Mouse (Mus musculus) natural killer cell, adult 2 months (primary cell): ENCODE data around the gene Napa.

Experiments used
- DNase-seq, 2 experiments: peaks; one replicate each; pipeline ENCODE4 v3.0.0; 2022; ENCODE audit warnings: low spot score in 2 of 2

Gene Napa

DNA sequence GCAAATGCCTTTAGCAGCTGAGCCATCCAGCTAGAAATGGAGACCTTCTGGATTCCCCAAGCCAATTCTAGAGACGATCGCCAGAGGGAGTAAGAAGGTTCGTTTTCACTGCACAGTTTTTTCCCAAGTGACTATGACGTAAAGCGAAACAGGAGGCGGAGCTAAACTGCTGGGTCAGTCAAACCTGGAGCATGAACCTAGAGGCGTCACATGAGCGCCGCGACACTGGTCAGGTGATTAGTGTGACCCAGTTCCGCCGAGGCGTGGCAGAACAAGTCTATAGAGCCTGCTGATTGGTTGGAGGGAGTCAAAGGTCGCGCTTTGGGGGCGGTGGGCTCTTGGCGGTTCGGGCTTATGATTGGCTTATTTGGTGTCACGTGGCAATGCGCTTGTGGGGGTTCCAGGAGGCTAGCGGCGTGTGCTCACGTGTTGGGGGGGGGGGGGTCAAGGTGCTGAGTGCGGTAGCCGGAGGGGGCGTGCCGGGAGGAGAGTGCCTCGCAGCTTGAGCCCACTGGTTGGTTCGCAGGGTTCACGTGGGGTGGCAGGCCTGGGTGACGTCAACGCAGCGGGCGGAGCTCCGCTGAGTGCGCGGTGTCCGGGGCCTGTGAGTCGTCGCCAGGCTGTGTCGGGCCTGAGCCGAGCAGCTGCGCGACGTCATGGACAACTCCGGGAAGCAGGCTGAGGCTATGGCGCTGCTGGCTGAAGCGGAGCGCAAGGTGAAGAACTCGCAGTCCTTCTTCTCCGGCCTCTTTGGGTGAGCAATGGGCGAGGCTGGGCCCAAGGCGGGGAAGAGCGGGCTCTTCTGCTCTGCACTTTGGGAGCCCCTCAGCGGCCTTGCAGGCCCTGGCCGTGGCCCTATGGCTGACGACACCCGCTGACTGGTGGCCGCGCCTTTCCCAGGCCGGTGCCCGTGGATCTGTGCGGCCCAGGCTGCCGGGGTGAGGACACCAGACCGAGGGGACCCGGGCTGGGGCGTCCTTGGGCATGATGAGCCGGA, at the start of gene Napa:
TSS of gene Napa (plus strand) at position 438 of the 997 bp plus-strand sequence.
- peak; percentile 98 to 99 for DNase-seq

DNA sequence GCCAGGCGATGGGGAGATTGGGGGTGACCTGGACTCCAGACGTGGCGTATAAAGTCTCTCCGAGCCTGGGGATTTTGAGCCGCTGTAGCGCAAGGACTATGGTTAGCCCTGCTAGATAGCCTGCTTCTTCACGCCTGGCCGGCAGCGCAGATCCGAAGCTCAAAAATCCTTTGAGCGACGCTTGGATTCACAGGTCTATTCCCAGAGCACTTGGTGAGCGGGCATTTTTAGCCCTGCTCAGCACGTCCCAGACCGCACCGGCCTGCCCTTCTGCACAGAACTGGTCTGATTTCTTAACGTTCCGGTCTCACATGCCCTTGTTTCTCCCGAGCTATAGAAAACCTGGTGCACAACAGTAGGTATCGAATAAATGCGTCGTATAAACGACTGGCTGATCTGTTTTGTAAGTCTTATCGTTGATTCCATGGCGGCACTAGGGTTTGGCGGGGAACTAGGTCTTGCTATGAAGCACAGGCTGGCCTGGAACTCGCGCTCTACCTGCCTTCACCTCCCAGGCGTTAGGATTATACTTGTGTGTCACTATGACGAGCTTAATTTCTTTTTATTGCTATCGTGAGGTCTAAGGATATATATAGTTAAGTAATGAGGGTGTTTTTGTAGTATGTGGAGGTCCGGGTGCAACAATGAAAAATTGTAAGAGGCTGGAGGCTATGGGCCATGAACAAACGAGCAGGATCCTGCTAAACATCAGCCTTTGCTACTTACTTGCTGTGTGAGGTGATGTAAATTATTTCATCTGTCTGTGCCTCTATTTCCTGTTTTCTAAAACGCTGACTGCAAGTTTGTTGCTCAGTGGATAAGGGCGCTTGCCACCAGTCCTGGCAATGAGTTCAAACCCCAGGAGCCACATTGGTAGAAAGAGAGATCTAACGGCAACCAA, 49.3 kb upstream of the Napa start:
- DNase-seq: peak in 1 of 2 experiments; percentile 30

DNA sequence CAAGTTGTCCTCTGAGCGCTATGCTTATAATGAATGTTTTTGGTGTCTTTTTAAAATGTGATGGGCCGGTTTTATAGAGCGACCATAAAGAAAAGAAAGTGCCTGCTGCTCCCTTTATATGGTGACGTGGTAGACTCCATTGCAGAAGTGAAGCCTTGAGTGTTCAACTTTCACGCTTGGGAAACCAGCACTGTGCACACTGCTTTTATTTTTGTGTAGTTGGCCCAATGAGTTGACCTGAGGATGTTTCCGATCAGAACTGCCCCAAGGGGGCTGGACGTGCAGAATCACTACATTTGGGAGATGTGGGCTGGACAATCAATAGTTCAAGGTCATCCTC, 48.7 kb upstream of the Napa start:
- peak in 1 of 2 experiments; percentile 32 for DNase-seq

DNA sequence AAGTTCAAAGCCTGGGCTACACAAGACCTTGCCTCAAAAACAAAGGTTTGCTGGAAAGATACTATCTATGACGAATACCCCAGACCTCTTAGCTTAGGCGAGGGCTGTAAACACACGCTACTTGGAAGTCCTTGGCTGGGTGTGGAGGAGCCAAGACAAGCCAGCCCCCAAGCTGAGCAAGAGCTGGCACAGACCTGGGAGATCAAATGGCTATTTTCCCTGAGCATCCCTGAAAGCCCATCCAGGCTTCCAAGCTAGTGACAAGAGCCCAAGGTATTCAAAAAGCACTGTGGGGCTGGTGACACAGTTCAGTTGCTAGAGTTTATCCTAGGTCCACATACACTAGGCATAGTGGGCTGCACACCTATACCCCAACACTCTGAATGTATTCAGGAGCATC, 47.7 kb upstream of the Napa start:
- no peak for DNase-seq

DNA sequence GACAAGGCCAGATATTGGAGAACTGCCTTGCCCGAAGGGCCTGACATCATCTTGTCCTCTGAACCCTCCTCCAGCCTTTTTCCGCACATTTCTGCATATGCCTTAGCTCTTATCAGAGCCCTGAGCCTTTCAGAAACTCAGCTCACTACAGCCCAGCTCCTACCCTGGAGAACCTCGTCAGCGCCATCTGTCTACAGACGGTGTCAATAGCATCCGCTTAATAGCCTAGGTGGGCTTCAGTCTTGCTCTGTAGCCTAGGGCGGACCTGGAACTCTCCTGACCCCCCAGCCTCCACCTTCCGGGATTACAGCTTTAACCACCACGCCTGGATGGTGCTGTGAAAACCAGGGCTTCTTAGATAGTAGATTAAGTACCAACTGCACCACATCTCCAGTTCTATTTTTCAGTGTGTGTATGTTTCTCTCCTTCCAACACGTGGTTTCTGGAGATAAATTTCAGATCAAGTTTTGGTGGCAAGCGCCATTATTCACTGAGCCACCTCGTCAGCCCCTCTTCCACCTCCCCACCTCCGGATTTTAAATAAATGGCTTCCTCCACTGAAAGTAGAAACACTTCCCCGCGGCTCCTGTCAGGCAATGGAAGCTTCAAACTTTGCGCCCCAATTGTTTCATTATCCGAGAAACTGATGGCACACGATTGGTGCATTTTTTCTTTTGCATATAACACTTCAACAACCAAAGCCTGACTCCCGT, 46.2 kb upstream of the Napa start:
- DNase-seq: peak; percentile 76 to 81

DNA sequence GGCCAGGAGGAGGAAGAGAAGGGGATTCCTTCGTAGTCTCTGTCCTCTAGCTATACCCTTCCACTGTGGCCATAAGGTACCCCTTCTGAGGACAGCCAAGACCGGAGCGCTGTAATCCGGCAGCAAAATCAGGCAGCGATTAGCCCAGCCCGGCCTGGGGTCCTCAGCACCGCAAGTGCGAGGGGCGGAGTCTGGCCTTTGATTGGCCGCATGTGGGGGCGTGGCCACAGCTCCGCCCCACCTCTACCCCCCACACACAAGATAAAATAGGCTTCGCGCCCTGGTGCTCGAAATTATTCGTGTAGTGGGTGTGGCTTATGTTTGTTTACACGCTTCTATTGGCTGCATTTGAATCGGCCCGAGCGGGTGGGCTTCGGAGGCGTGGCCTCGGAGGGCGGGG, 45.6 kb upstream of the Napa start:
- DNase-seq: peak; percentile 93 to 96

DNA sequence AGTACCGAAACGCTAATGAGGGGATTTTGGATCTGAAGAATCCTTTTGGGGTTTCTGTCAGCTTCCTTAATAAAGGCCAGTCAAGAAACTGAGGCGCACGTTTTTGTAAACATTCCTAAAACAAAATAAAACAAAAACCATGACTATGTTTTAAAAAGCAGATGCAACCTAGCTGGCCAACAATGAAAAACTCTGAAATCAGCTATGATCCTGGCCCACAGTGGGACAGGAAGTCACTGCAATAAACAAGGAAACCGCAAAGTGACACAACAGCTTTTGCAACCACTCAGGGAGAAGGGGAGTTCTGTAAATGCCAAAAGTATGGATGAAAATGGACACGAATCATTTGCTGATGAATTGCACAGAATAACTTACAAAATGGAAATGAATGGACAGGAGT, 45.2 kb upstream of the Napa start:
- DNase-seq: no peak

DNA sequence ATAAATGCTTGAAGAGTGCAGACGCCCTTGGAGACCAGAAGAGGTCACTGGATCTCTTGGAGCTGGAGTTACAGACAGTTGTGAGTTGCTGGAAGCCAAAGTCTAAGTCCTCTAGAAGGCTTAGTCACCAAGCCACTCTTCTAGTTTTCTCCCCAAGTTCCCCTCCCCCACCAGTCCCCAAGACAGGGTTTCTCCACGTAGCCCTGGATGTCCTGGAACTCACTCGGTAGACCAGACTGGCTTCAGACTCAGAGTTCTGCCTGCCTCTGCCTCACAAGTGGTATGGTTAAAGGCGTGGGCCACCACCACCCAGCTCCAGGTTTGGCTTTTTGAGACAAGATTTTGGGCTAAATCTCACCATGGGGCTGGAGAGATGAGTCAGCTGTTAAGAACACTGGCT, 43.3 kb upstream of the Napa start:
- DNase-seq: peak in 1 of 2 experiments; percentile 26

DNA sequence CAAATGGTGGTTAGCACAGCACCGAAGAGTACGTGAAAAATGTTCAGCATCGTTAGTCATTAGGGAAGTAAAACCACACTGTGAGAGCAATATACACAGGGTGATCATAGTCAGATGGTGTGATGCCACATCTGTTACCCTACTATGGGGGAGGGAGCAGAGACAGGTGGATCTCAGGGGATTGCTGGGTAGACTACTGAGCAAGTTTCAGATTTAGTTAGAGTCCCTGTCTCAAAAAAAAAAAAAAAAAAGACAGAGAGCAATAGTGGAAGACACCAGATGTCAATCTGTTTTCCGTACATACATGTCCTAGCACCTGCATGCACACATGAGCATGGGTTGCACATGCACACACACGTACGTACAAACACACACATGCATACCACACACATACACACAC, 42.6 kb upstream of the Napa start:
- peak; percentile 20 to 76 for DNase-seq

DNA sequence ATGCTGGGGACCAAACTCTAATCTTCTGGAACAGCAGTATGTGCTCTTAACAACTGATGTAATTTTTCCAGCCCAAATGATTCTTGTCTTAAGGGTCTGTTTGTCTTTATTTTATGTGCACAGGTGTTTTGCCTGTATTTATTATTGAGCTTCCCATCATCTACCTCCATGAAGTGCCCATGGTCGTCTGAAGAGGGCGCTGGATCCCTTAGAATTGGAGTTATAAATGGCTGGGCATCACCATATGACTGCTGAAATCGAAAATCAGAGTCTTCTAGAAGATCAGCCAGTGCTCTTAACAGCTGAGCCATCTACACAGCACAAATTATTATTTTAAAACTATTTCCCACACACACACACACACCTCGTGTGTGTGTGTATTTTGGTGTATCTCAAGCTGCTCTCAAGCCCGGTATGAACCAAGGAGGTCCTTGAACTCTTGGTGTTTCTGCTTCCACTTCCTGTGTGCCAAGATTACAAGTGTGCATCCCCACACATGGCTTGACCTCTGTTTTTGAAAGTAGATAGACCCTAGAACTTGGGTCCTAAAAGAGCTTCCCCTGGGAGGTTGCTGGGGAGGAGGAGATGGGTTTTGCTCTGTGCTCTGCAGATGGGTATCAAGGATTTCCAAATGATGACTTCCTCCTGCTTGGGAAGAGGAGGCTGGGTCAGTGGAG, 41.7 kb upstream of the Napa start:
- peak; percentile 32 to 61 for DNase-seq

DNA sequence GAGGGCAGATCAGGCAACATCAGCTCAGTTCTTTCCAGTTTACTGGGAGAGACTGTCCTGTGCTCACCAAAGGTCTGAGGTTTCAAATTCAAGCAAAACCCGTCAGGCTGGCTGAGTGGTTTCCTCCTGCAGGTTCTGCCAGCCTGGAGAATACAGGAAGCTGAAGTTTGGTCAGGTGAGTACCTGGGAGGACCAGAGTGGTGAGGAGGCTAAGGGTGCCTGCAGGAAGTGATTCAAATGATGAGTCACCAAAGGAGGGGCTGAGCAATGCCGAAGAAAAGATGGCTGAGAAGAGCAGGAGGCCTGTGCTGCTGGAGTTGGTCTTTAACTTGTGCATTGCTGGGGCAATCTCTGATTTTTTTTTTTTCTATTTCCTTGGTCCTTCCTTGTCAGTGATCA, 41.1 kb upstream of the Napa start:
- DNase-seq: peak; percentile 57 to 74

DNA sequence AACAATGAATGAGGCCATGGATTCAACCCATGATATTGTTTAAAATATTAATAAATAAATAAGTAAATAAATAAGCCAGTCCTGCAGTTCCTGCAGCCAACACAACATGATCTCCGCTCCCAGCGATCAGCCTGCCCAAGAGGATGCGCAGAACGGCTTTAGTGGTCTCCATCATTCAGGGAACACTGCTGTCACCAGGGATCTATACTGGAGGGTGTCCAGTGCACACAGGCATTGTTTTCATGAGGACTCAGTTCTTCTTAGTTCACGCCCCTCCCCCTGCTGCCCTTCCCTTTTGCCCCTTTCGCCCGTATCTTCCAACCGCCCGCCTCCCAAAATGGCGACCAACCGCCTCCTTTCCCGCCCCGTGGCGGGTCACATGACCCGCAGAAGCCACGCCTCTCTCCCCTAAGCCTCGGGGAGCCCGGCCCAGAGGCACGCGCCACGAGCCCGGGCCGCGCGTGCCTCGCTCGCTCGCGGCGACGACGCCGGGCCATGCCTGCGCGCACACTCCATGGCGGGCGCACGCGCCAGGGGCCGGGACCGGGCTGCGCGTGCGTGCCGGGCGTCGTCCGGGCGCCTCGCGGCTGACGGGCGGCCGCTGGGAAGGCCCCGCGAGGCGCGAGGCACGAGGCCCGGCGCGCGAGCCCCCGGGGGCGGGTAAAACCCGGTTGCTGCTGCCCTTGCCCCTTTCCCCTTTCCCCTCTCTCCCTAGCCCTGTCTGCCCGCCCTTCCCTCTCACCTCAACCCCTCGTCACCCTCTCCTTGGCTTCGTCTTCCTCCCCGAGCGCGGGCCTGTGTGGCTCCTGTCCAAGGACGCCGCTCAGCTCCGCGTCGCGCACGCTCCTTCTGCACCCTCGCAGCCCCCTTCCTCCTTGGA, 36.8 kb upstream of the Napa start, which contains the start of gene Zfp541:
TSS of gene Zfp541 (plus strand) at position 596 of the 880 bp plus-strand sequence.
- DNase-seq: no peak

DNA sequence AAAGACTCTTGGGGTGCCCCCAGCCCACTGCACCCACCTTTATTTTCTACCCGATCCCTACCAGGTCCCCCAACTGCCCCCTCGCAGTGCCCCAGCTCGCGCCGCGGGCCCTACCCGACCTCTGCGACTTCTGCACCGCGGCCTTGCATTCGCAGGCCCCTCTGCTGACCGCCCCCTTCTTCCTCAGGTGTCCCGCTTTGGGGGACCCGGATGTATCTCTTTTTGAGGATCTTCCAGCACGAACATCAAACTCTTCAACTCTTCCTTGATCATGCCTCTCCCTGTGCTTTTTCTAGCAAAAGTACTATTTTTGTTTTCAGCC, 36.2 kb upstream of the Napa start:
- DNase-seq: no peak

DNA sequence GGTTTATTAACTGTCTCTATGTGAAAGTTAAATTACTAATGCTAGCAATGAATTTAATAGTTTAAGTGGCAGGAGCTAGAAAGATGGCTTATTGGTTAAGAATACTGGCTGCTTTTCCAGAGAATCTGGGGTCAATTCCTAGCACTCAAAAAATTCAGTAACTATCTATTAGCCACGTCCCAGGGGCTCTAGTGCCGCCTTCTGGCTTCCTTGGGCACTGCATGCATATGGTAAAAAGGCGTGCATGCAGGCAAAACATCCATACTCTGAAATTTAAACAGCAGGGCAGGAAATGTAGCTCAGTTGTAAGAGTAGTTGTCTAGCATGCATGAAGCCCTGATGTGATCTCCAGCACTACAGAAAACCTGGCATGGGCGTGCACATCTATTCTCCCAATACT, 34.8 kb upstream of the Napa start:
- peak in 1 of 2 experiments; percentile 22 for DNase-seq

DNA sequence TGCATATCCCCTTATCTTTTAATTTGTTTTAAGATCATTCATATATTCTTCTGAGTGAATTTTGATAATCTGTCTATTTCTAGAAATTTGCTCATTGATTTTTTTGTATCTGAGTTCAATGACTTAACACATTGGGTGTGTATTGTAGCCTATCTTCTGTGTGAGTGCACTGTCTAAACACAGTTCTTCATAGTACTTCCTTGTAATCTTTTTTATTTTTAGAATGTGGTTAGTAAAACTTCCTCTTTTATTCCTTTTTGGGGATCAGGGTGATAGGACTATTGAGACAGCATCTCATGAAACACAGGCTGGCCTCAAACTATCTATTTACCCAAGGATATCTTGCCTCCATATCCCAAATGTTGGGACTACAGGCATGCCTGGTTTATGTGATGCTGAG, 27.4 kb upstream of the Napa start:
- DNase-seq: no peak

DNA sequence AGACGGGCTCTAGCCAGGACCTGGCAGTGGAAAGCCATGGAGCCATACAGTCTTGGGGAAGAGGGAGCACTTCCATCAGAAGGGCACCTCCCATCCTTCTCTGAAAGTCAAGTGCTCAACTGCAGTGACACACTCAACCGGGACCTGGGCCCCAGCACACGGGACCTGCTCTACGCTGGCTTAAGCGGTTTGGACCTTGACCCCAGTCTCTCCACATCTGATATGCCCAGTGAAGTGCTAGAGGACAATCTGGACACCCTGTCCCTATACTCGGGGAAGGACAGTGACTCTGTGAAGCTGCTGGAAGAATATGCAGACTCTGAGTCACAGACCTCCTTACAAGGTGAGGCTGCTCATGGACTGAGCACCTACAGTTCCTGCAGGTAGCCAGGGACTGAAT, 26.4 kb upstream of the Napa start:
- no peak for DNase-seq

DNA sequence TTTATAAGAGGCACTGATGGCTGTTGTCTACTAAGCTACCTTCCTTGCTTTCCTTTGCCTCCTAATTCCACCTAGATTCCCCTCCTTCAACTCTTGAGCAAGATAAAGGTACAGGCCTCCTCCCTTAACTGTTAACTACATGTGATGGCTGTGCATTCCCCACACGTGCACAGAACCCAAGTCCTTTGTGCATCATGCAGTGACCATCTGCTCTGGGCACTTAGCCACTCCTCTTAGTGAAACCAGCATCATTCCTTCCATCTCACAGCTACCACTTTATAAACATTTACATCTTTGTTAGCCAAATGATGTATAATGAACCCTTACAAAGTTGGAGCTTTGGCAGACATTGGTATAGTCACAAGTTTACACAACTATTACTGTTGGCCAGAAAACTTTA, 18.3 kb upstream of the Napa start:
- no peak for DNase-seq

DNA sequence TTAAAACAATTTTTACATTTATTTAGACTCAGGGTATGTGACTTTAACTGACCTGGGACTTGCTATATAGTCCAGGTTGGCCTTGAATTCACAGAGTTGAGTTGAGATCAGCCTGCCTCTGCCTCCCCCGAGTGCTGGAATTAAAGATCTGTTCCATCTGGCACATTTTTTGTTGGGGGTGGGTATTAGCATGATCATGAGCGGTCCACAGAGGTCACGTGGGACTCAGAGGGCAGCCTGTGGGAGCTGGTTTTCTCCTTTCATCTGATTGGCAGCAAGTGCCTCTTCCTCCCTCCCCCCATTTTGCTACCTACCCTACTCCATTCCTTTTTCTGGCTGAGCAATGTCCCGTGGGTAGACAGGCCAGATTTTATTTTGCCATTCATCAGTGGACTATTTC, 17.7 kb upstream of the Napa start:
- no peak for DNase-seq

DNA sequence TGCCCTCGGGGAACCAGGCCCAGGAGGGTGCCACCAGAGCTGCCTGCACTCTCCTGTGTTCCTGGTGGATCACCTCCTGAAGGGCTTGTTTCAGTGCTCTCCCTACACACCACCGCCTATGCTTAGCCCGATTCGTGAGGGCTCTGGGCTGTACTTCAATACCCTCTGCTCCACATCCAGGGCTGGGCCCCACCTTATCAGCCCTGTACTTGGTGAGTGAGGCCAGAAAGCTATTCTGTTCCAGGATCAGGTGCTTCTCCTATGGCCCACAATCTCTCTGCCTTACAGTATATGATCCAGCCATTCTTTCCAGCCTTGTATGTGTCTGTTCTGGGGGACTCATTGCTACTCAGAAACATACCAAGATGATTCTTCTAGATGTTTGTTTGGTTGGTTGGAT, 14.9 kb upstream of the Napa start:
- DNase-seq: no peak

DNA sequence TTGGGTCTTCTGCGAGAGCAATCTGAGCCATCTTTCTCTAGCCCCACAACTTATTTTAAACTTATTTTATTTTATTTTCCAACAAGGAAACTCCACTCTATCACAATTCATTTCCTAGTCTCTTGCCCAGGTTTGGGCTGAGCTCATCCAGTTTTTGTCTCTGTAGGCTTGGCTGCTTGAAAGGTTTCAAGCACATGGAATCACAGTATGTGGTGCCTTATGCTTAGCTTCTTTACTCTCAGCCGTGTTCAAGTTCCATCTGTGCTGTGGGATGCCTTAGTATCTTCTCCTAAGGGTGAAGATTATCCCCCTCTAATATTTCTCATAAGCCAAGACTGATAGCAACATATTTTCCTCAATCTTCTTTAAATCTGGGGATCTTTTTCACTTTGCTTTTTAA, 10.7 kb upstream of the Napa start:
- DNase-seq: no peak
